Mouse (Mus musculus): ENCODE data around the gene Hils1.

GRCm38 (mm10) chr11:94942282-94943023, 24.9 kb upstream of the Hils1 start:
- 0 out of 2 replicates have a peak, but pooled peaks have one; percentile 11 for TF ChIP-seq CTCF (IDR thresholded peaks at IDR 0.05; ENCODE audit: borderline replicate concordance, insufficient read depth, low read length)
- TF ChIP-seq POLR2A (IDR thresholded peaks at IDR 0.05; ENCODE audit: low read depth, low read length), result peak; percentile 48
